Mouse (Mus musculus): ENCODE measurements at regions not wholly inside any gene's neighbourhood (a gene's known extent, or its start where the extent isn't known, plus 50 kb on each side); places are given as distances from the start of the nearest gene placed in this dataset.

- no peak for ATAC-seq (replicated peaks; ENCODE audit: low read depth, poor library complexity, severe bottlenecking)
These were observed 460.1 kb downstream of the Ccdc171 start for GRCm38 (mm10) chr4:83985451-83985850.

GRCm38 (mm10) chr4:83986951-83987822 lies 461.8 kb downstream of the Ccdc171 start:
- ATAC-seq (replicated peaks; ENCODE audit: low read depth, poor library complexity, severe bottlenecking): no peak

- ATAC-seq (replicated peaks; ENCODE audit: low read depth, poor library complexity, severe bottlenecking): no peak
These were observed 462.5 kb downstream of the Ccdc171 start for GRCm38 (mm10) chr4:83987846-83988245.

GRCm38 (mm10) chr4:83988314-83988713 lies 463.0 kb downstream of the Ccdc171 start:
- ATAC-seq (replicated peaks; ENCODE audit: low read depth, poor library complexity, severe bottlenecking): peak; percentile 26; the same call in 1 of the 2 replicates

- peak; percentile 13 for ATAC-seq (replicated peaks; ENCODE audit: low read depth, poor library complexity, severe bottlenecking)
These were observed 465.0 kb downstream of the Ccdc171 start for GRCm38 (mm10) chr4:83990126-83990989.

GRCm38 (mm10) chr4:83991195-83991594 lies 465.9 kb downstream of the Ccdc171 start:
- ATAC-seq (replicated peaks; ENCODE audit: low read depth, poor library complexity, severe bottlenecking): peak; percentile 93

GRCm38 (mm10) chr4:83997079-83997478 lies 471.7 kb downstream of the Ccdc171 start:
- ATAC-seq (replicated peaks; ENCODE audit: low read depth, poor library complexity, severe bottlenecking): peak; percentile 60; the same call in 1 of the 2 replicates

GRCm38 (mm10) chr4:84001645-84002044 lies 476.3 kb downstream of the Ccdc171 start:
- no peak for ATAC-seq (replicated peaks; ENCODE audit: low read depth, poor library complexity, severe bottlenecking)

- no peak for ATAC-seq (replicated peaks; ENCODE audit: low read depth, poor library complexity, severe bottlenecking)
These were observed 478.9 kb downstream of the Ccdc171 start for GRCm38 (mm10) chr4:84004055-84004778.

- ATAC-seq (replicated peaks; ENCODE audit: low read depth, poor library complexity, severe bottlenecking): no peak
These were observed 479.5 kb downstream of the Ccdc171 start for GRCm38 (mm10) chr4:84004786-84005382.

GRCm38 (mm10) chr4:84011941-84012340 lies 486.6 kb downstream of the Ccdc171 start:
- no peak for ATAC-seq (replicated peaks; ENCODE audit: low read depth, poor library complexity, severe bottlenecking)

GRCm38 (mm10) chr4:84015139-84015538 lies 489.8 kb downstream of the Ccdc171 start:
- ATAC-seq (replicated peaks; ENCODE audit: low read depth, poor library complexity, severe bottlenecking): no peak

GRCm38 (mm10) chr4:84015552-84016169 lies 490.3 kb downstream of the Ccdc171 start:
- no peak for ATAC-seq (replicated peaks; ENCODE audit: low read depth, poor library complexity, severe bottlenecking)

GRCm38 (mm10) chr4:84018135-84018534 lies 492.8 kb downstream of the Ccdc171 start:
- no peak for ATAC-seq (replicated peaks; ENCODE audit: low read depth, poor library complexity, severe bottlenecking)

- no peak for ATAC-seq (replicated peaks; ENCODE audit: low read depth, poor library complexity, severe bottlenecking)
These were observed 493.4 kb downstream of the Ccdc171 start for GRCm38 (mm10) chr4:84018774-84019173.

GRCm38 (mm10) chr4:84019500-84020255 lies 494.3 kb downstream of the Ccdc171 start:
- ATAC-seq (replicated peaks; ENCODE audit: low read depth, poor library complexity, severe bottlenecking): no peak

- no peak for ATAC-seq (replicated peaks; ENCODE audit: low read depth, poor library complexity, severe bottlenecking)
These were observed 495.3 kb downstream of the Ccdc171 start for GRCm38 (mm10) chr4:84020692-84021091.

- peak; percentile 91 for ATAC-seq (replicated peaks; ENCODE audit: low read depth, poor library complexity, severe bottlenecking)
These were observed 497.0 kb downstream of the Ccdc171 start for GRCm38 (mm10) chr4:84022323-84022722.

- no peak for ATAC-seq (replicated peaks; ENCODE audit: low read depth, poor library complexity, severe bottlenecking)
These were observed 500.8 kb downstream of the Ccdc171 start for GRCm38 (mm10) chr4:84026144-84026543.

Data from common myeloid progenitor, adult 5-6 weeks (primary cell).